Mouse (Mus musculus) ES-E14 (cell line): ENCODE data around the gene Grm1. TPM values are rescaled to one million over a fixed set of nuclear protein-coding genes. Genes with fewer than 3 reads are reported as not detected.
A peak's percentile ranks its signal among the peaks of the same experiment; 100 is the strongest.

Experiments
- DNase-seq: peaks from one replicate; pipeline ENCODE4 v3.0.0-alpha.2; 2013; ENCODE audit warnings: low read depth, low spot score
- H3K27ac ChIP-seq: 2 replicates; pipeline ENCODE4 v1.5.1; 2012; ENCODE audit warnings: low read depth, mild to moderate bottlenecking, low read length, moderate library complexity, mixed read lengths; ENCODE audit not compliant: poor library complexity, insufficient read depth, severe bottlenecking
- H3K36me3 ChIP-seq: 2 replicates; pipeline ENCODE4 v1.6.1; 2012; ENCODE audit warnings: mild to moderate bottlenecking, low read length, moderate library complexity, mixed read lengths; ENCODE audit not compliant: control insufficient read depth, poor library complexity, insufficient read depth, severe bottlenecking
- H3K4me1 ChIP-seq, 2 experiments: fragments of 150-350 bp in 1 of 2; sonication (generic) in 1 of 2; 2 replicates each; pipeline ENCODE4 v1.6.1; 2012; ENCODE audit warnings: low read length in 2 of 2, mild to moderate bottlenecking in 1 of 2, mixed read lengths in 1 of 2; ENCODE audit not compliant: control insufficient read depth in 2 of 2, insufficient read depth in 2 of 2, poor library complexity in 1 of 2
- H3K4me3 ChIP-seq, 2 experiments: fragments of 150-350 bp in 1 of 2; sonication (generic) in 1 of 2; 2 replicates each; pipeline ENCODE4 v1.5.1; 2012; ENCODE audit warnings: low read length in 2 of 2, low read depth in 1 of 2, mild to moderate bottlenecking in 1 of 2, mixed read lengths in 1 of 2; ENCODE audit not compliant: insufficient read depth in 1 of 2, poor library complexity in 1 of 2, severe bottlenecking in 1 of 2
- H3K9ac ChIP-seq: 2 replicates; pipeline ENCODE4 v1.6.1; 2012; ENCODE audit warnings: low read depth, mild to moderate bottlenecking, low read length, mixed read lengths; ENCODE audit not compliant: poor library complexity, insufficient read depth, severe bottlenecking
- H3K9me3 ChIP-seq: fragments of 150-350 bp; sonication (generic); 2 replicates; pipeline ENCODE4 v1.6.1; 2012; ENCODE audit warnings: low read depth, mild to moderate bottlenecking, low read length; ENCODE audit not compliant: control insufficient read depth, insufficient read depth
- CHD2 ChIP-seq: IDR thresholded peaks from 2 replicates; pipeline ENCODE4 v1.6.1; 2014; ENCODE audit warnings: mild to moderate bottlenecking, low read depth, low read length, inconsistent platforms
- HCFC1 ChIP-seq: IDR thresholded peaks from 2 replicates; pipeline ENCODE4 v1.6.1; 2012; ENCODE audit warnings: low read length, inconsistent platforms, borderline replicate concordance; ENCODE audit not compliant: insufficient read depth
- MAFK ChIP-seq: IDR thresholded peaks from 2 replicates; pipeline ENCODE4 v1.6.1; 2014; ENCODE audit warnings: mild to moderate bottlenecking, low read depth, low read length, inconsistent platforms; ENCODE audit not compliant: insufficient read depth
- ZC3H11A ChIP-seq: IDR thresholded peaks from 2 replicates; pipeline ENCODE4 v1.6.1; 2012; ENCODE audit warnings: low read depth, mild to moderate bottlenecking, inconsistent platforms, low read length, borderline replicate concordance
- ZNF384 ChIP-seq: IDR thresholded peaks from 2 replicates; pipeline ENCODE4 v1.6.1; 2012; ENCODE audit warnings: low read depth, low read length, inconsistent platforms
- in situ Hi-C, 2 experiments: fragments of 600-800 bp; cut with MboI; formaldehyde crosslinking; loops; one replicate each; pipeline ENCODE4 v1.15.1; 2025; ENCODE audit warnings: low sequenced_read_pairs in 2 of 2, inconsistent platforms in 1 of 2; ENCODE audit not compliant: unreplicated experiment in 2 of 2
- total RNA-seq: library from RNA; depleted of rRNA; stranded (reverse); fragments of 300-350 nt; gene quantifications from 2 replicates; pipeline ENCODE4 v1.2.3, GENCODE M21; 2012

Grm1 gene
- total RNA-seq, 1 experiment = not detected

- Histone ChIP-seq H3K9ac (no peak overlapping the region), H3K36me3 (no peaks in the 10 kb centered on the region), H3K4me1 (no peaks in the 10 kb centered on the region), H3K27ac (no peak overlapping the region), H3K9me3 (no peaks in the 10 kb centered on the region), H3K4me3 (no peak overlapping the region)
- DNase-seq = no peak
- TF ChIP-seq HCFC1 (no peak), MAFK (no peak), ZNF384 (no peak), ZC3H11A (no peak), CHD2 (no peak)
- in situ Hi-C loops = no loop called here
Observed at GRCm38 (mm10) chr10:11032221-11032620, 49.9 kb downstream of the Grm1 start.

DNA sequence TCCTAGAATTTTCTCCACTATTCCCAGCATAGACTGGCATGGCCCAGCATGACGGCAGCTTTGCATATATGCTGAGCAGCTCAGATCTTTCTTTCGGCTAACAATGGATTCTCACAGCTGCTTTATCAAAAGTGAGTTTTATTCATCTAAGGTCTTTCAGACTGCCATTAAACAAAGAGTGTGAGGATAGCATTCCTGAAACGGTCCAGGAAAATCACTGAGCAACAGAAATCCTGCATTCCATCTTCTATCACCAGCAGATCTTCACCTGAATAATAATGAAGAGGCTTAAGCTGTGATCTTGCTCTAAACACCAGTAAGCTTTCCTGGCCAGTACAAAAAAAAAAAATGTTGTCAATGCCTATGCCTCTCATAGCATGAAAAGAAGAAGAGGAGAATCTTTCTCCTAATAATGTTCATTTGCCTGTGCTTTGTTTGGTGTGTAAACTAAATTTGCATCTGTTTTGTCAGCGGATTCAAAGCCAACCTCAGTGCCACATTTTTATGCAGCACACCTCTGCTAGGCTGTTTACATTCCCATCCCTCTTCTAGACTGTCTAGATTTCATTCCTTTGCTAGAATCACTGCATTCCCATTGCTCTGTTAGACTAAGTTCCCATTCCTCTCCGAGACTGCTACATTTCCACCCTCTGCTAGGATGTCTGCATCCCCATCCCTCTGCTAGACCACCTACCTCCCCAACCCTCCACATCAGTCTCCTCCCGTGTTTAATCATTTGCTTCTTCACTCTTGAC lies 56.2 kb downstream of the Grm1 start:
- DNase-seq = no peak
- Histone ChIP-seq H3K9me3 (no peaks in the 10 kb centered on the region), H3K4me3 (no peak overlapping the region), H3K36me3 (no peaks in the 10 kb centered on the region), H3K27ac (no peak overlapping the region), H3K4me1 (peaks cover 0 to 3% of the 10 kb centered on the region in 2 experiments; a peak in 1 of 4 replicates), H3K9ac (no peak overlapping the region)
- in situ Hi-C loops = no loop called here
- TF ChIP-seq CHD2 (no peak), ZNF384 (peak; percentile 46; the same call in 1 of the 2 replicates)

DNA sequence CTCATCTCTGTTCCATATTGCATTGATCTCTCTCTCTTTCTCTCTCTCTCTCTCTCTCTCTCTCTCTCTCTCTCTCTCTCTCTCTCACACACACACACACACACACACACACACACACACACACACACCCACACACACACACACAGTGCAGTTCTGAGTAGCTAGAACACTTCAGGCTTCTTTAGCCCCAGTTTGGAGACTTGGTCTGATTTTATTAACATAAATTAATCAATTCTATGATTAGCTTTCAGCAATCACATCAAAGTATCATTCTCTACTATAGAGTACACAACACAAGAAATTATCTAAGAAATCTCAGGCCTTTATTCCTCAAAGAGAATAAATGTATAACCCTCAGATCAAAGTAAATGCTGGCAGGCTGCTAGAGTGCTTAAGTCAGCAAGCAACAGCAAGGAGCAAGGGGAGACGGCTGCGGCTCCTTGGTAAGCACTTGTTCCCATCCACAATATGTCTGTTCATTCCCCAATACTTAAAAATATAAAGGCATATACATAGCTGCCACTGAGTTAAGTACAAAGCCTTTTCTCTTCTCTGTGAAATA lies 63.1 kb downstream of the Grm1 start:
- in situ Hi-C loops = no loop called here
- no peak overlapping the region for H3K27ac ChIP-seq
- DNase-seq = no peak
- H3K9me3 ChIP-seq = no peaks in the 10 kb centered on the region
- no peak overlapping the region for H3K9ac ChIP-seq
- TF ChIP-seq HCFC1 (no peak), MAFK (no peak), CHD2 (no peak), ZNF384 (no peak), ZC3H11A (no peak)
- H3K4me3 ChIP-seq = no peak overlapping the region
- H3K36me3 ChIP-seq = no peaks in the 10 kb centered on the region
- no peaks in the 10 kb centered on the region for H3K4me1 ChIP-seq

- no peak overlapping the region for H3K4me3 ChIP-seq
- no peak overlapping the region for H3K27ac ChIP-seq
- no peak overlapping the region for H3K9ac ChIP-seq
- no peaks in the 10 kb centered on the region for H3K9me3 ChIP-seq
- DNase-seq = no peak
- H3K36me3 ChIP-seq = no peaks in the 10 kb centered on the region
- H3K4me1 ChIP-seq = no peaks in the 10 kb centered on the region
- in situ Hi-C loops = no loop called here
- TF ChIP-seq MAFK = no peak
- TF ChIP-seq ZC3H11A = no peak
- TF ChIP-seq ZNF384 = no peak
- TF ChIP-seq HCFC1 = no peak
- no peak for TF ChIP-seq CHD2
Observed at GRCm38 (mm10) chr10:11013653-11014052, 68.5 kb downstream of the Grm1 start.
